Mouse (Mus musculus): Measurements from ENCODE around the gene Gse1.

Gse1 gene

DNA sequence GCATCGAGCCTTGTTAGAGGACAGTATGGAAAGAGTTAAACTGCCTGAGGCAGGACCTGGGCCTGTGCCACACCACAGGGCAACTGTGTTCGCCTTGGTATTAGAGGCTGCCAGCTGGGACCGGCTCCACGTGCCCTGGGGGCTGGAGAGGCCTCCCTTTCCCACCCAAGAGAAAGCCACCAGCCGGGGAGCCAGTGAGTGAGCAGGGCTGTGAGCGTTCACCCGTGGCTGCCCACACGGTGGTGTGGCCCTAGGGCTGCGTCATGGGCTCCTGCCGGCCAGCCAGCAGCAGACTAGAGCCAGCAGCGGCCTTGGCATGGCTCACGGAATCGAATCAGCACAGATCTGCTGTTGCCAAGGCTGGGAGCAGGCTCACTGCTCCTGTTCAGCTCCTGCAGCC lies 42.2 kb downstream of the Gse1 start:
- DNase-seq (ENCODE audit: extremely low spot score, low spot score), result no peak

DNA sequence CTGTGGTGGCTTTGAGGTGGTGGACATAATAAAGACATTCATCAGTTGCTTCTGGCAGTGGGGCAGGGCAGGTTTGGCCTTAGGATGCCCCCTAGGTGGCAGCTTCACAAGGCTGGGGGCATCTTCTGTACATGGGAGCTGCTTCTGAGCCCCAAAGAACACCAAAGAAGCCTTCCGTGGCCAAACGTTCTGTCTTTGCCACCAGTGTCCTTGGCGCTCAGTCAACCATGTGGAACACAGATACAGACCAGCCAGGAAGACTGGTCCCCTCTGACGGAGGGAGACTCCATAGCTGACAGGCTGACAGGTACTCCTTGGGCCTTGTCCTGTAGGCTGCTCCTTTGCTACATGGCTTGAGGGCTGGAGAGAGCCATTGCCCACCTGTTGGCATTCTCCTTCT lies 45.2 kb downstream of the Gse1 start:
- no peak for DNase-seq (ENCODE audit: extremely low spot score, low spot score)

DNA sequence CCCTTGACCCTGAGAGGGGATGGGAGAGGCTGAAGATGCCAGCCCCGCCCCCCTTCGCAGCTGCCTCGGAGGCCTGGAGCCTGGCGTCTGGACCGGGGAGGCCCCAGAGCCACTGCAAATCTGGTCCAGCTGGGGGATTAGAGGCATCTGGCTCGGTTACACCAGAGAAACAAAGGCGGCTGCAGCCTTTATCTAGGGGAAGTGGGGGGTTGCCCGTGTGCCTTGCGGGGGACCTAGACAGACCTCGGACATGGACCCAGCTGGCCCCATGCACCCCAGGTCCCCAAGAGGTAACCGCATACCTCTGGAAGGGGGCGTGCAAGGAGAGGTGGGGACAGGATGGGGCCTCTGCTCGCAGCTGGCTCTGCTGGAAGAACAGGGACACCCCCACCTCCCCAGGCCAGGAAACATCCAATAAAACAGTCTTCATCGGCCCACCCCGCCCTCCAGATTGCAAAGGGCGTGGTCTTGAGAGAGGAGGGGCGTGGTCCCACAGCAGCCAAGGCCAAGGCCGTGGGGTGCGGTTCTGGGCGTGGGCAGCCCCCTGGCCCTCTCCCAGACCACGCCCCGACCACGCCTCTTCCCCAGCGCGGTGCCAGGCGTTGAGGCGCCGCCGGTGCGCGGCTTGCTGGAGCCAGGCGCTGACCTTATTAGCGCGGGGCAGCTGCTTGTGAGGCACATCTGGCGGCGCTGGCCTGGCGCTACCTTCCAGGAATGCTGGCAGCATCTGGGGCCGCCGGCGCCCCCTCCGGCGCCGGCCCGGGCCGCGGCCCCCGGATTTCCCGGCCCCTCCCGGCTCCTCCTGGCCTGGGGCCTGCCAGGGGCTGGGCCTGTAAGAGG lies 48.0 kb downstream of the Gse1 start:
- DNase-seq (ENCODE audit: extremely low spot score, low spot score), result peak; percentile 94

DNA sequence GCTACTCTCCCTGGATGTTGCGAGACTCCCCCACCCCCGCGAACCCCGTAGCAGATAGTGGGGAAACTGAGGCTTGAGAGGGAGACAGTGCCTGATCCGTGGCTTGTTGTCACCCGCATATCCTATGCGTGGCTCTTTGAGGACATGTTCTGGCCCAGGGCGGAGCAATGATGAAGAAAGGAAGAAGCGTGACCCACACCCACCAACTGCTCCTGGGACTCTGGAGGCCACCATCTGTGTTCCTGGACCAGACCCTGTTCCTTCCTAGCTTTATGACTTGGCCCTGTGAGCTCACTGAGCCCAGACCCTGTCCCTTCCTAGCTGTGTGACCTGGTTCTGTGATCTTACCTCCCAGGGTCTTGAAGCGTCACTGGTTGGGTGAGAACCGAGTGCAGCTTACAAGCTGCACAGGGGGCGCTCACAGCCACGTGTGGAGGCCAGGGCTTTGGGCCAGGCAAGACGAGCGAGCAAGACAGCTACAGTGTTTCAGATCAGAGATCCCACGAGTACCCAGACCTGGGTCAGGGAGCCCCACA lies 48.7 kb downstream of the Gse1 start:
- no peak for DNase-seq (ENCODE audit: extremely low spot score, low spot score)

DNA sequence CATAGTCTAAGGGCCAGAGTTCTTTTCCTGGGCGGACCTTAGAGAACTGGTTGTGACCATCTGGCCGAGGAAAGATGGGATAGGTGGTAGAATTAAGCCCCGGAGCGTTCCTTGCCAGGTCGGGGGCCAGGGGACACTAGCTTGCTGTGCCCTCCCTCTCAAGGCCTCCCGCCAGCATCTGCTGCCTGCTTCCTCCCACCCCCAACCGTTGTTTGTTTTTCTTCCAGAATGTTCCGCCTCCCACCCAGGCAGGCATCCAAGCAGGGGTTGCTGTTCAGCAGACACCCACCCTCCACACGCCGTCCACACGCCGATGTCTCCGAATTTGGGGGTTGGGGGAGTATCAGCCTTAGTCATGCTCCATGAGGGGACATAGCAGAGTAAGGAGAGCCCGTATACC lies 49.8 kb downstream of the Gse1 start:
- DNase-seq (ENCODE audit: extremely low spot score, low spot score), result no peak

DNA sequence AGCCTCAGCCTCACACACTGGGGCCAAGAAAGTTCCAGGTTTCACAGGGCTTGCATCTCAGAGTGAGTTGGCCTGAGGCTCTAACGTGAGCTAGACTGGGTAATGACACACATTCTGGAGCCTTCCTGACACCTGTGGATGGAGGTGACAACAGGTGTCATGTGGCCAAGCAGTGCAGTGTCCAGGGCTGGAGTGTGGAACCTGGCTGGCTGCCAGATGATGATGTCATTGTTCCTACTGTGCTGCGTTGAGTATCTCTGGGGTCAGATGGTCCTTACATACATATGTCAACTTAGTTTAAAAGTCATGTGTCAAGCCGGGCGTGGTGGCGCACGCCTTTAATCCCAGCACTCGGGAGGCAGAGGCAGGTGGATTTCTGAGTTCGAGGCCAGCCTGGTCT lies 51.2 kb downstream of the Gse1 start:
- DNase-seq (ENCODE audit: extremely low spot score, low spot score), result no peak

DNA sequence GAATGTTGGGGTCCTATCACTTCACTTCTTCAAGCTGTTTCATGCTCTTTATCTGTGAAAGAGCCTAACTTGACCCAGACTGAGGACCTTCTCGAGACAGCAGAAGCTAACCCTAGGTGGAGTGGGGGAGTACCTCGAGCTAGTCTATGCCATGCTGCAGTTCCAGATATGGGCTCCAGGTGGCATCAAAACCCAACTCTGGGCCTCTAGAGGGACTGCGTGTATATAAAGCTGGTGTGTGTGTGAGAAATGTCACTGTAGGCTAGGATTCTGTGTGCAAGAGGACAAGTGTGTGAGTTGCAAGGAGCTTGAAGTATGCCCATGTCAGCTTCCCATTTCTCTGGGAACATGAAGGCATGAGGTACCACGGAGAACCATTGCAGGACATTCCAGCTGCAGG lies 53.2 kb downstream of the Gse1 start:
- DNase-seq (ENCODE audit: extremely low spot score, low spot score), result peak; percentile 80

DNA sequence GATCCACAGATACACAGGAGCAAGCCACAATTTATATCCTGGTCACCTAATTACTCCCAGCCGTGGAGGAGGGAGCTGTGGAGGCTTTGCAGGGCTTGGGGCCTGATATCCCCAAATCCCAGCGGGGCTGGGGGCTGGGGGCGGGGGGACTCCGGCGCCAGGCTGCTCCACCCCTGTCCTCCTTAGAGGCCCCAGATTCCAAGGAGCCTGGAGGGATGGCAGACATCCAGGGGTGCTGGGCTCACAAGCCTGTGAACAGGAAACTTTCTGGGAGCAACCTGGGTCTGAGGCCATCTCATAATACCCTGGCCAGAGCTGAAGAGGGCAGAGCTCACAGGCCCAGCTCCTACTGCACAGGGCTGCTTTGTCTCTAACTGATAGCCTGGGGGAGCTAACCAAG lies 54.2 kb downstream of the Gse1 start:
- peak; percentile 15 for DNase-seq (ENCODE audit: extremely low spot score, low spot score)

DNA sequence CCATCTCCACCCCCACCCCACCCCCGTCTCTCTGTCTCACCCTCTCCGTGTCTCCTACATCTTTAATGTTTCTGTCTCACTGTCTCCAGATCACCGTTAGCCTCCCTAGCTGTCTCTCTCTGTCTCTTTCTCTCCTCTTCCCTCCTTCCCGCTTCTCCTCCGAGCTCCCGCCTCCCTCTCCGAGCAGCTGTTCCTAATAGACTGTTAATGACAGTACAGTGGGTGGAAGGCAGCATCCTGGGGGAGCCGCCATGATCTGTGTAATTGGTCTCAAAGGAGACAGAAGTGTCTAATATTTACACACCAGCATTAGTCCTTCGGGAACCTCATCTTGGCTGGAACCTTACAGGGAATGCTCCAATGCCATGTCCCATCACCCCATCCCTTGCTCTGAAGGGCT lies 56.0 kb downstream of the Gse1 start:
- peak; percentile 16 for DNase-seq (ENCODE audit: extremely low spot score, low spot score)

DNA sequence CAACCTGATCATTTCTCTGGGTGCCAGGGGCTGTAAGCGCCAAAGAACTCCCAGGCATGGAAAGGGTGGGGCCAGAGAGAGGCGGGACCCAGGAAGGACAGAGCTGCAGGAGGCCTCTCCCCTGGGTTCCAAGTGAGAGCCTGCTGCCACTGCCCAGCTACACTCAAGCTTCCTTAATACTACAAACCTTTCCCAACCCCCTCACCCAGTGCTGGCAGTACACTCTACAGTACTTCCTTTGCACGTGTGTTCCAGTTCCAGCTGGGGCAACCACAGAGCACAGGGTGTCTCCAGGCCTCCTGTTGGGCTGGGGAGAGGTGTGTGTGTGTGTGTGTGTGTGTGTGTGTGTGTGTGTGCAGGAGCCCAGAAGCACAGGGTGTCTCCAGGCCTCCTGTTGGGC lies 56.8 kb downstream of the Gse1 start:
- no peak for DNase-seq (ENCODE audit: extremely low spot score, low spot score)

DNA sequence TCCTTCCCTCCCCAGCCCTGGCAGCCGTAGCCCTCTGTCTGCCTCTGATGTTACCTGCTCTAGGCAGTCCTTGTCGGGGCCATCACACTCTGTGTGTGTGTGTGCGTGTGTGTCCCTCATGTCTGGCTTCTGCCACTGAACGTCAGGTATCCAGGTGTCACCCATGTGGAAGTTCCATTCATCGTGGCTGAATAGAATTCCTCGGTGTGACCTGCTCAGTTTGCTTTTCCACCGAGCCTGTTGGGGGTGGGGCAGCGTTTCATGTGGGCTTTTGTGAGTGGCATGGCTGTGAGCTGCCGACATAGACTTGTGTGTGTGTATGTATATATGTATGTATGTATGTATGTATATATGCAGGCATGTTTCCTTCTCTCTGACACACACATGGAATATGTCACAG lies 57.6 kb downstream of the Gse1 start:
- no peak for DNase-seq (ENCODE audit: extremely low spot score, low spot score)

DNA sequence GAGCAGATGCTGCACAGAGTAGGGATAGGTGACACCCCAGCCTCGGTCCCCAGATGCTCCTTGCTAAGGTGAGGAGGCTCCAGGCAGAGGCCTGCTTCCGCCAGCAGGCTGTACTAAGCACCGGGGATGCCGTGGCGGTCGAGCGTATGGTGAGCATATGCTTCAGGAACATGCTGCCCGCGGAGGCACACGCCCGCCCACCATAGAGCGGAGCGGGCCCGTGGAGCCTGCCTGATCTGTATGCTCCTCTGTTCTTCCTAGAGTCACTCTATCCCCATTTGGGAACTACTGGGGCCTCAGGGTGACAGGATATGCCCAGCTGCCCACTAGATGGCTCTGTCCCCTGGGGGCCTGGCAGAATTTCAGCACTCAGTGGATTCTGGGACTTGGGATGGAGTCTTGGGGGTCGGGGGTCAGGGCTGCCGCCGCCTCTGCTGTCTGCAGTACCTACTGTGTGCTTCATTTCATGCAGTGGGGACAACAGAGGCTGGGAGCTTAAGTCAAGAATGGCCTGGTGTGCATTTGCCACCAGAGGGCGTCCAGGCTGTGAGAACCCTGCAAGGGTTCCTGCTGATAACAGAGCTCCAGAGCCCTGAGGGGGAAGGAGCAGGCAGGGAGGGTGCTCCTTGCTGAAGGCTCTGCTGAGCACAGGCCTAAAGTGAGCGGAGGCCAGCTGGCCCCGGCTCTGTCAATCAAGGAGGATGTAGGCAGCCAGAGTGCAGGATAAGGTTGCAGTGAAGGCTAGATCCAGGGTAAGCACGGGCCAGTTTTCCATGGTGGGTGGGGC lies 60.1 kb downstream of the Gse1 start:
- peak; percentile 70 for DNase-seq (ENCODE audit: extremely low spot score, low spot score)

DNA sequence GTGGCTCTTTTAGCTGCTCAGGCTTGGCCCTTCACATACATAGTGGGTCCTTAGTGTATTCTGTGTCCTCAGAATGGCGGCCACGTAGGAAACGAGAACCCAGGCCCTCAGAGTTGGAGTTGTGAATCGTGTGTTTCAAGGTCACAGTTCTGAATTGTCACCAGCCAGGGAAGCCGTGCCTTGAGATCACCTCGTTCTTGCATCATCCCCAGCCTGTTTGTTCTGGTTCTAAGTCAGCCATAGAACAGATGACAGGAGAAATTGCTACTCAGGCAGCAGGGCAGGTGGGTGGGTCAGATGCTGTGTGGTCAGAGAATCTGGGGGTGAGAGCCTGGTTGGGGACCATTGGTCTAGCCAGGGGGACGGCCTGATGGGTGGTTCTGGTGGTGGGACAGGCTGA lies 60.9 kb downstream of the Gse1 start:
- DNase-seq (ENCODE audit: extremely low spot score, low spot score), result no peak

DNA sequence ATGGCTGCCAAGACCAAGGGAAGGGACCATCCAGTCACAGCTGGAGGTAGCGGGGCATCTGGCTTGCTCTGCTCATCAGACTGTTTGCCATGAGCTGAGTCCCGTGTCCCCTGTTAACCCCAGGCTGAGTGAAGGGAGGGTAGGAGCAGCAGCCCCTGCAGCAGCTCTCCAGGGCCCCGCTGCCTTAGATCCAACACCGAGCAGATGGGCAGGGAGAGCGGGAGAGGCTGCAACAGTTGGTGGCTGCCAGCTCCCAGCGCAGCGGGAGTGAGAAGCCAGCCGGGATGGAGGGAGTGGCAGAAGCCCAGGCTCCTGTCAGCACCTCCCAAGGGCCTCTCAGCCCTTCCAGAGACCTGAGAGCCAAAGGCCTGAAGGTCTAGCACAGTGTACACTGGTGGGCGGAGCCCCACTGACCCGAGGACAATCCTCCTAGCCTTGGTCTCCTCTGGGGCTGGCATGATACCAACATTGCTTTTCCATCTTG lies 61.5 kb downstream of the Gse1 start:
- peak; percentile 38 for DNase-seq (ENCODE audit: extremely low spot score, low spot score)

DNA sequence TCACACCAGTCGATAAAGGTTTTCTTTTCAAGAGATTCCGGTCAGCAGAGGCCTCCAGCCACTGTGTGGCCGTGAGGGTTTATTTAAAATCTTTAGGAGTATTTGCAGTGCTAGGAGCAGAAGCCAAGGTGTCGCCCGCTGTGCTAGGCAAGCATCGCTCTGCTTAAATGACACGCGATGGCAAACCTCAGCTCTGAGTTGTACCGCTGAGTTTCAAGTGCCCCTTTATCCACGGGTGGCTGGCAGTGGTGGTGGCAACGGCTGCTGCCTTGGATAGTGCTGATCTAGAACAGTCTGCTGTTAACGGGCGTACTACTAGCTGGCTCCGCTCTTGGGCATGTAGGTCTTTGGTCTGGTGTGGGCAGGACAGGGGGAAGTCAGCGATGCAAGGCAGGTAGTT lies 62.4 kb downstream of the Gse1 start:
- DNase-seq (ENCODE audit: extremely low spot score, low spot score), result no peak

DNA sequence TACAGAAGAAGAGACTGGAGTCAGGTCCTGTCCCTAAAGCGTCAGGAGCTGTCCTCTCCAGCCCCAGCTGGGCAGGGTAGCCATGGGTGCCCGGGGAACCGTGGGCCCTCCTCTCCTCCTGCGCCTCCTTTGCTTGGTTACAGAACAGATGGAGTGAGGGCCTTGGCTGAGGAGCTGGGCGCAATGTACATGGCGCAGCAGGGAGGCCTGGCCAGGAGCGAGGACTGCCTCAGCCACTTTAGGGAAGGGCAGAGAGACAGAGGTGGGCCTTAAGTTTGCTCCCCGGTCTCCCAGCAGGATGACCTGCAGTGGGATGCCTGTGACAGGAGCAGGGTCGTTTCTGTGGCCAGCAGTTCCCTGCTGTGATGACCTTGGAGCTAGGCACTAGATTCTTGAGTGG lies 63.4 kb downstream of the Gse1 start:
- peak; percentile 14 for DNase-seq (ENCODE audit: extremely low spot score, low spot score)

DNA sequence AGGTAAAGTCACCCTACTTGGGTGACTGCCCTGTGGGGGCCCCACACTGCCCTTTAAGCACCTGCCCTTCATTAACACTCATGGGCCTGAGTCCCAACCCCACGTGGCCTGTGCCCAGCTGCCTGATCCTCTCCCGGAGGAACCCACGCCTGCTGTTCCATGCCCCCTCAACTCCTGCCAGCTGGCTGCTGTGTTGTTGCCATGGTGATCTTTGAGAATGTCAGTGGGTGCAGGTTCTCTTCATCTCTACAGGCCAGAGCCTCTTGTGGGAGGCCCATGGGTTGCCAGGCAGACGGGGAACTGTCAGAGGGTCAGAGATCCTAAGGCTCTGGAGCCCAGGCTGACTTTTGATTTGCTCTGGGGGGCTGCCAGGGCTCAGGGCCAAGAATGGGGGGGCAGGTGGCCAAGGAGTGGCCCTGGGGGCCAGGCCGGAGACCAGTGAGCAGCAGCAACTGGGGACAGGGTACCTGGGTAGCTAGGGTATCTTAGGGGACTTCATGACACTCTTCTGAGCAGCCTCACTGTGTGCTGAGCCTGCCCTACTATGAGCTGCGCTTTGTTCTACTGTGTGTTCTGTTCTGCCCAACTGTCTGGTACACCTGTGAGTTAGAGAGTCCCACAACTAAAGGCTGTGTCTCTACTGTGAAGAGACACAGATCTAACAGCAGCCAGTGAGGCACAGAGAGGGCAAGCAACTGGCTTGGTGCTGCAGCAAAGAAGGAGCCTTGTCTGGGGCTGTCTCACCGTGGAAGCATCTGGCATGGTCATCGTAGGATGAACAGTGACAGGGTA lies 64.3 kb downstream of the Gse1 start:
- peak; percentile 34 for DNase-seq (ENCODE audit: extremely low spot score, low spot score)

DNA sequence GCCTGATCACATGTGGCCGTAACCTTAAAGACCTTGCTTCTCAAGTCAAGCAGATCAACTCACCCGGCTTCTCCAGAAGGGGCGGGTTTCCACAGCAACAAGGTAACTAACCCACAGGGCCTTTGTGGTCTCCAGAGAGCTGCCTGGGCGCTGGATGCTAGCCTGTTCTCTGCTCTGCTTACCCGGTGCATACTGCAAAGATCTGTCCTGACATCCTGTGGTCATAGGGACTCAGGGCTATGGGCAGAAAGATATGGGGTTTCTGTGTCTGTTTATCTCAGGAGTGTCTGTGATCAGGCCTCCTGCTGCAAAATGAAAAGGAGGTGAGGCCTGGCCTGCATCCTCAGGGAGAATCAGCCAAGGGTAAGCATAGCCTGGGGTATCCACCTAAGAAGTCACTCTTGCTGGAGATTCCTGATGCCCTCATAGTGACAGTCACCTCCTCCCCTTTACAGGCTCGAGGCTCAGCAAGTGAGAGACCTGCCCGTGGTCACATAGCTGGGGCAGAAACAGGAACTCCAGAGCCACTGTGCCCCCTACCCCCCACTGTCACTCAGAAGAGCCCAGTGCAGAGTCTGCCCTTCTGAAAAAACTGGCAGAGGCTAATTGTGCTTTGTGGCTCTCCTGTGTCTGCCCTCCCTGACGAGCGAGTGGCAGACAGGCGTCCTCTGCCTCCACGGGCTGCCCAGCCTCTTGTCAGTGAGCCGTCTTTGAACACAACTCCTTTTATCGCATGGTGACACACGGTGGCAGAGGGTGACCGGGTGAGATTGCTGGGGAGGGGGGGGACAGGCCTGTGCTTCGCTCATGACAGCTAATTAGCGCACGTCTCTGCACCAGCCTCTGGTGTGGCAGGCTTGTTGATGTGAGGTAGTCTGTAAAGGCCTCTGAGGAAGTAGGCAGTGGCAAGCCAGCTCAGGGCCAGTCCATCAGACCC lies 65.4 kb downstream of the Gse1 start:
- peak; percentile 35 for DNase-seq (ENCODE audit: extremely low spot score, low spot score)

DNA sequence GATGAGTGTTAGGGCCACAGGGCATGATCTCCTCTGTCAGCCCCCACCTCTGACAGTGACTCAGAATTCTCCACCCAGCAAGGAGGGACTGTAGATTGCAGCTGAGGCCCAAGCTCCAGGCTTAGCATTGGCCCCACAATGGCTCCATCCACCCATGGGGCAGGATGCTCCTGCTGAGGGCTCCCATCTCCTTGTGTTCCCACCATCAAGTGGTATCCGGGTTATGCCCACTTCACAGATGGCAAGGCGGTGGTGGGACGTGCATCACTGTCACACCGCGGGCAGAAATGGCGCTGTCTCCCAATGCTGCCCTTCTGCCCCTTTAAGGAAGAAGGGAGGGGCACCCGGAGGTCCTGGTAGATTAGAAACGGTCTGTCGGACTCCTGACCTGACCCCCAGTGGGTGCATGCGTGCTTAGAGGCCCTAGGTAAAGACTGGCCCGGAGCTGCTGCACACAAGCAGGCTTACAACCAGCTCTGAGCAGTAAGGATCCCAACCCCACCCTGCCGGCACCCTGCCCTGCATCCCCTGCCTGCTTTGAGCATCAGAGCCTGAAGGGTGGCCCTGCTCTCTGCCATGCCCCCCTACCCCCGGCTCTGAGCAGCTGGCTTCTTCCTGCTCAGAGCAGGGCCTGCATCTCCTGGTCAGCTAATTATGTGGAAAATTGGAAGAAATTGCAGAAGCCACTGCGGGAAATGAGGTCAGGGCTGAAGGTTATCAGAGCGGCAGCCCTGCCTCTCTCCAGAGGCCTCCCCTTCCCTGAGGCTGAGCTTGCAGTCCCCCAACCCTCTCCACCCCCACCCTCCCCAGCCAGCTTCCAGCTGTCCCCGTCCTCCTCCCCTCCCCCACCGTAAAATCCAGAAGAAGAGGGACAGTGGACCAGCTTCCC lies 67.0 kb downstream of the Gse1 start:
- peak; percentile 65 for DNase-seq (ENCODE audit: extremely low spot score, low spot score)

Data from neural tube, embryonic 10.5 days (tissue).